Mouse (Mus musculus): Measurements from ENCODE around the gene Ostm1. TPM values are rescaled to one million over a fixed set of nuclear protein-coding genes. Genes with fewer than 3 reads are reported as not detected.

Ostm1 gene
- polyA plus RNA-seq, 1 experiment from 2014 or later: 13.3 TPM

- H3K4me1 ChIP-seq (replicated peaks; ENCODE audit: control insufficient read depth, insufficient read depth, low read length): peaks cover 8% of the 10 kb centered on the region
- H3K4me2 ChIP-seq (ENCODE audit: low read depth, low read length): no peak overlapping the region
- H3K9ac ChIP-seq (ENCODE audit: low read length): no peak overlapping the region
- WGBS: 2% methylated on average over 19 of the region's 19 CpGs
- no peaks in the 10 kb centered on the region; the same call in 1 of the 2 replicates for H3K9me3 ChIP-seq (ENCODE audit: control insufficient read depth, low read length)
- H3K36me3 ChIP-seq (ENCODE audit: control insufficient read depth, insufficient read depth, low read length): no peaks in the 10 kb centered on the region
- H3K4me3 ChIP-seq (ENCODE audit: low read length): no peak overlapping the region
- no peak overlapping the region for H3K27ac ChIP-seq (ENCODE audit: low read length)
- no peak for ATAC-seq (ENCODE audit: low read depth)
- peaks cover 97% of the 10 kb centered on the region for H3K27me3 ChIP-seq (ENCODE audit: control insufficient read depth, insufficient read depth, low read depth, low read length)
Observed at GRCm38 (mm10) chr10:42590261-42591184, 6.9 kb downstream of the Ostm1 start.

- H3K4me3 ChIP-seq (ENCODE audit: low read length): peak overlapping the region; percentile 39
- no peak for ATAC-seq (ENCODE audit: low read depth)
- H3K36me3 ChIP-seq (ENCODE audit: control insufficient read depth, insufficient read depth, low read length): no peaks in the 10 kb centered on the region
- peak overlapping the region; percentile 57 for H3K4me2 ChIP-seq (ENCODE audit: low read depth, low read length)
- under 1% methylated on average over 67 of the region's 67 CpGs for WGBS
- H3K4me1 ChIP-seq (replicated peaks; ENCODE audit: control insufficient read depth, insufficient read depth, low read length): peaks cover 8% of the 10 kb centered on the region
- peaks cover 91% of the 10 kb centered on the region for H3K27me3 ChIP-seq (ENCODE audit: control insufficient read depth, insufficient read depth, low read depth, low read length)
- H3K9ac ChIP-seq (ENCODE audit: low read length): no peak overlapping the region
- no peaks in the 10 kb centered on the region; the same call in 1 of the 2 replicates for H3K9me3 ChIP-seq (ENCODE audit: control insufficient read depth, low read length)
- H3K27ac ChIP-seq (ENCODE audit: low read length): no peak overlapping the region
Observed at GRCm38 (mm10) chr10:42591185-42591992, 7.8 kb downstream of the Ostm1 start.

DNA sequence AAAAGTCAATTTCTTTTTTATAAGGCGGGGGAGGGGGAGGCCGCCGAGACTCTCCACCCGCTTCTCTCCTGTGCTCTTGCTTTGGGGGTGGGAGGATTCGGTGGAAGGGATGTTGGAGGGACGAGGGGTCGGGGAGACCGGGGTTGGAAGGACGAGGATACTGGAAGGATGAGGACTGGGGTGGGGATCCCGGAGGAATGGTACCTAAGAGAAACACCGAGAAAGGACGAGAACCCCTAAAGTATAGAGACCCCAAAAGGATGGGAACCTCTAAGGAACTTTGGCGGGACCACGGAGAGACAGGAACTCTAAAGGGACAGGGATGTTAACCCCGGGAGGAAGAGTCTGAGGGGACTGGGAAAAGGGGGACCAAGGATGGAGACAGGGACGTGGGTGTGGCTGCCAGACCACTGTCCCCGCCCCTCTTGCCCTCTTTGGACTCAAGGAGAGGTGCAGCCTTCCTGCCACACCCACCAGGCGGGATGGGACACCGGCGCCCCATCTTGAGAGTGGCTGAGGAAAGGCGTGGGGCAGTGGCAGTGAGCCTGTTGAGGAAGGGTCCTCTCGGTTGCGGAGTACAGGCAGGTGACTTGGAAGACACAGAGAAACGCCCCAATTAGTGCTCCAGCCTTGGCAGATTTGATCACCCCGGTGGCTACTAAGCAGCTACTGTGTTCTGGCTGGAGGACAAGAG lies 8.5 kb downstream of the Ostm1 start:
- ATAC-seq (ENCODE audit: low read depth): no peak
- H3K27ac ChIP-seq (ENCODE audit: low read length): no peak overlapping the region
- H3K27me3 ChIP-seq (ENCODE audit: control insufficient read depth, insufficient read depth, low read depth, low read length): peaks cover 86% of the 10 kb centered on the region
- no peaks in the 10 kb centered on the region for H3K36me3 ChIP-seq (ENCODE audit: control insufficient read depth, insufficient read depth, low read length)
- 2% methylated on average over 25 of the region's 25 CpGs for WGBS
- peak overlapping the region; percentile 57 for H3K4me2 ChIP-seq (ENCODE audit: low read depth, low read length)
- H3K4me3 ChIP-seq (ENCODE audit: low read length): peak overlapping the region; percentile 39
- peaks cover 8% of the 10 kb centered on the region for H3K4me1 ChIP-seq (replicated peaks; ENCODE audit: control insufficient read depth, insufficient read depth, low read length)
- no peak overlapping the region for H3K9ac ChIP-seq (ENCODE audit: low read length)
- H3K9me3 ChIP-seq (ENCODE audit: control insufficient read depth, low read length): no peaks in the 10 kb centered on the region

- H3K36me3 ChIP-seq (ENCODE audit: control insufficient read depth, insufficient read depth, low read length): no peaks in the 10 kb centered on the region
- H3K4me2 ChIP-seq (ENCODE audit: low read depth, low read length): no peak overlapping the region
- peaks cover 8% of the 10 kb centered on the region for H3K4me1 ChIP-seq (replicated peaks; ENCODE audit: control insufficient read depth, insufficient read depth, low read length)
- no peak overlapping the region for H3K9ac ChIP-seq (ENCODE audit: low read length)
- no peak overlapping the region for H3K4me3 ChIP-seq (ENCODE audit: low read length)
- no peak overlapping the region for H3K27ac ChIP-seq (ENCODE audit: low read length)
- H3K27me3 ChIP-seq (ENCODE audit: control insufficient read depth, insufficient read depth, low read depth, low read length): peaks cover 79% of the 10 kb centered on the region
- no peaks in the 10 kb centered on the region for H3K9me3 ChIP-seq (ENCODE audit: control insufficient read depth, low read length)
- ATAC-seq (ENCODE audit: low read depth): no peak
- 14% methylated on average over 7 of the region's 7 CpGs for WGBS
Observed at GRCm38 (mm10) chr10:42593201-42593600, 9.6 kb downstream of the Ostm1 start.

- Histone ChIP-seq H3K9ac (ENCODE audit: low read length) (no peak overlapping the region), H3K27ac (ENCODE audit: low read length) (no peak overlapping the region), H3K4me1 (replicated peaks; ENCODE audit: control insufficient read depth, insufficient read depth, low read length) (no peaks in the 10 kb centered on the region), H3K4me3 (ENCODE audit: low read length) (no peak overlapping the region), H3K4me2 (ENCODE audit: low read depth, low read length) (no peak overlapping the region), H3K36me3 (ENCODE audit: control insufficient read depth, insufficient read depth, low read length) (no peaks in the 10 kb centered on the region), H3K9me3 (ENCODE audit: control insufficient read depth, low read length) (no peaks in the 10 kb centered on the region), H3K27me3 (ENCODE audit: control insufficient read depth, insufficient read depth, low read depth, low read length) (peaks cover 26% of the 10 kb centered on the region)
- 67% methylated on average over 8 of the region's 8 CpGs for WGBS
- ATAC-seq (ENCODE audit: low read depth): no peak
Observed at GRCm38 (mm10) chr10:42598615-42599014, 15.0 kb downstream of the Ostm1 start.

DNA sequence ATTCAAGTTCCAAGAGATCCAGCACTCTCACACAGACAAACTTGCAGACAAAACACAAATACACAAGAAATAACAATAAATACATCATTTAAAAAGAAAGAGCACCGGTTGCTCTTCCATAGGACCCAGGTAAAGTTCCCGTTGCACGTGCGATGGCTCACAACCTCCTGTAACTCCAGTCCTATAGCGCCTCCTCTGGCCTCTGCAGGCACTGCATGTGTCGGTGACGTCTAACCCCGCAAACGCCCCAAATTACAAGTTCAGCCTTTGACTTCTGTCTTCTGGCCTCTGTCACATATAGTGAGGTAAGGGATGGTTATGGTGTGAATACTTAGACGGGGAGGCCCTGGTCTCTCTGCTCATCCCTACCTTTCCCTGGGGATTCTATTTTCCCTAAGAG lies 17.9 kb downstream of the Ostm1 start:
- no peak for ATAC-seq (ENCODE audit: low read depth)
- Histone ChIP-seq H3K36me3 (ENCODE audit: control insufficient read depth, insufficient read depth, low read length) (no peaks in the 10 kb centered on the region), H3K4me3 (ENCODE audit: low read length) (no peak overlapping the region), H3K27me3 (ENCODE audit: control insufficient read depth, insufficient read depth, low read depth, low read length) (peaks cover 5% of the 10 kb centered on the region; the same call in 1 of the 2 replicates), H3K4me2 (ENCODE audit: low read depth, low read length) (no peak overlapping the region), H3K4me1 (replicated peaks; ENCODE audit: control insufficient read depth, insufficient read depth, low read length) (no peaks in the 10 kb centered on the region), H3K27ac (ENCODE audit: low read length) (no peak overlapping the region), H3K9ac (ENCODE audit: low read length) (no peak overlapping the region), H3K9me3 (ENCODE audit: control insufficient read depth, low read length) (peaks cover 4% of the 10 kb centered on the region)
- WGBS: 20% methylated on average over 10 of the region's 10 CpGs

DNA sequence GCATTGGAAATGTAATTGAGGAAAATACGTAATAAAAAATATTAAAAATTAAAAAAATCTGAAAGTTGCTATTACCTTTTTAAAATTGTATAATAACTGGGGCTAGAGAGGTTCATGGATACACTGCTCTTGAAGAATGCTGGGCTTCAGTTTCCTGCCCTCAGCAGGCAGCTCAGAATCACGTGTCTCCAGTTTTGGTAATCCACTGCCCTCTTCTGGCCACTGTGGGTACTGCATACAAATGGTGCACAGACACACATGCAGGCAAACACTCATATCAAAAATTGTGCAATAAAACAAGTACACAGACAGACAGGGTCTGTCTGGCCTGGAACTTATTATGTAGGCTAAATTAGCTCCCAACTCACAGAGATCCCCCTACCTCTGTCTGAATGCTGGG lies 21.3 kb downstream of the Ostm1 start:
- peaks cover 12% of the 10 kb centered on the region for H3K9me3 ChIP-seq (ENCODE audit: control insufficient read depth, low read length)

DNA sequence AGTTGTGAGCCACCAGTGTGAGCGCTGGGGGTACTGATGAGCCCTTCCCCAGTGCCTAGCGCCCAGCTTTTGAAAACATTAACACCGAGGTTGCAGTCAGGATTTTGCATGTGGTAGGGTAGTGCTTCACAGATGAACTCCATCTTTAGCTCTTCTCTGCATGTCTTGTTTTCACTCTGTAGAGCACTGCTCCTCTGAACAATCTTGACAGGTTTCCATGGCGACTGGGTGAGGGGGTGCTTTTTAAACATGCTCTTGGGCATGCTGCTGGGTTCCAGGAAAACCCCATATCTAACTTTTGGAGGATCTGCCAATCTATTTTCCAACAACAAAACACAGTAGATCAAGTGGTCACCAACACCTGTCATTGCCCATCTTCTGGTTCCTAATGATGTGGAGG lies 23.1 kb downstream of the Ostm1 start:
- WGBS: 70% methylated on average over 4 of the region's 4 CpGs
- Histone ChIP-seq H3K9ac (ENCODE audit: low read length) (no peak overlapping the region), H3K4me1 (replicated peaks; ENCODE audit: control insufficient read depth, insufficient read depth, low read length) (no peaks in the 10 kb centered on the region), H3K4me2 (ENCODE audit: low read depth, low read length) (no peak overlapping the region), H3K9me3 (ENCODE audit: control insufficient read depth, low read length) (peaks cover 12% of the 10 kb centered on the region), H3K4me3 (ENCODE audit: low read length) (no peak overlapping the region), H3K36me3 (ENCODE audit: control insufficient read depth, insufficient read depth, low read length) (no peaks in the 10 kb centered on the region), H3K27ac (ENCODE audit: low read length) (no peak overlapping the region), H3K27me3 (ENCODE audit: control insufficient read depth, insufficient read depth, low read depth, low read length) (peaks cover 16% of the 10 kb centered on the region; the same call in 1 of the 2 replicates)
- no peak for ATAC-seq (ENCODE audit: low read depth)

More for the DNA sequence above, 21.3 kb downstream of the Ostm1 start:
- no peaks in the 10 kb centered on the region for H3K4me1 ChIP-seq (replicated peaks; ENCODE audit: control insufficient read depth, insufficient read depth, low read length)
- H3K9ac ChIP-seq (ENCODE audit: low read length): no peak overlapping the region
- peaks cover 3% of the 10 kb centered on the region; the same call in 1 of the 2 replicates for H3K27me3 ChIP-seq (ENCODE audit: control insufficient read depth, insufficient read depth, low read depth, low read length)
- no peak for ATAC-seq (ENCODE audit: low read depth)
- no peak overlapping the region for H3K4me2 ChIP-seq (ENCODE audit: low read depth, low read length)
- H3K4me3 ChIP-seq (ENCODE audit: low read length): no peak overlapping the region
- H3K36me3 ChIP-seq (ENCODE audit: control insufficient read depth, insufficient read depth, low read length): no peaks in the 10 kb centered on the region
- 57% methylated on average over 2 of the region's 2 CpGs for WGBS
- no peak overlapping the region for H3K27ac ChIP-seq (ENCODE audit: low read length)
